Mouse (Mus musculus) cerebellum, adult 9-11 months (tissue): ENCODE results near the gene Myof.
A peak's percentile ranks its signal among the peaks of the same experiment; 100 is the strongest.

Experiments
- DNase-seq: peaks from one replicate; pipeline ENCODE4 v3.0.0; 2022

Myof gene

GRCm38 (mm10) chr19:38000990-38001389, 42.4 kb downstream of the Myof start:
- no peak for DNase-seq

GRCm38 (mm10) chr19:37999941-38000340, 43.4 kb downstream of the Myof start:
- DNase-seq = no peak

- DNase-seq = no peak
Measured at GRCm38 (mm10) chr19:37994301-37994700, 49.1 kb downstream of the Myof start.

GRCm38 (mm10) chr19:37992184-37992554, 51.2 kb downstream of the Myof start:
- DNase-seq = no peak

- DNase-seq = peak; percentile 86
Measured at GRCm38 (mm10) chr19:37991399-37992183, 51.8 kb downstream of the Myof start.

- DNase-seq = peak; percentile 50
Measured at GRCm38 (mm10) chr19:37989971-37990370, 53.4 kb downstream of the Myof start.

- peak; percentile 25 for DNase-seq
Measured at GRCm38 (mm10) chr19:37988156-37988555, 55.2 kb downstream of the Myof start.

- no peak for DNase-seq
Measured at GRCm38 (mm10) chr19:37985730-37986129, 57.6 kb downstream of the Myof start.

GRCm38 (mm10) chr19:37975951-37976350, 67.4 kb downstream of the Myof start:
- DNase-seq = no peak

- no peak for DNase-seq
Measured at GRCm38 (mm10) chr19:37970571-37970970, 72.8 kb downstream of the Myof start.

- no peak for DNase-seq
Measured at GRCm38 (mm10) chr19:37970004-37970403, 73.4 kb downstream of the Myof start.

- no peak for DNase-seq
Measured at GRCm38 (mm10) chr19:37965828-37966227, 77.5 kb downstream of the Myof start.

- DNase-seq = no peak
Measured at GRCm38 (mm10) chr19:37963421-37963820, 80.0 kb downstream of the Myof start.

GRCm38 (mm10) chr19:37960791-37961190, 82.6 kb downstream of the Myof start:
- DNase-seq = no peak

GRCm38 (mm10) chr19:37959543-37960215, 83.7 kb downstream of the Myof start:
- DNase-seq = no peak

GRCm38 (mm10) chr19:37959076-37959475, 84.3 kb downstream of the Myof start:
- no peak for DNase-seq

GRCm38 (mm10) chr19:37957256-37957655, 86.1 kb downstream of the Myof start:
- DNase-seq = no peak

- DNase-seq = no peak
Measured at GRCm38 (mm10) chr19:37956006-37956405, 87.4 kb downstream of the Myof start.

GRCm38 (mm10) chr19:37955425-37956001, 87.9 kb downstream of the Myof start:
- peak; percentile 68 for DNase-seq

- DNase-seq = no peak
Measured at GRCm38 (mm10) chr19:37954772-37955171, 88.6 kb downstream of the Myof start.

GRCm38 (mm10) chr19:37954236-37954635, 89.1 kb downstream of the Myof start:
- no peak for DNase-seq

- DNase-seq = no peak
Measured at GRCm38 (mm10) chr19:37946696-37947095, 96.7 kb downstream of the Myof start.

GRCm38 (mm10) chr19:37946053-37946452, 97.3 kb downstream of the Myof start:
- DNase-seq = no peak

GRCm38 (mm10) chr19:37939203-37939602, 104.2 kb downstream of the Myof start:
- DNase-seq = no peak
